Mouse (Mus musculus) limb, embryonic 15.5 days (tissue): Measurements from ENCODE around the gene Gm45837. TPM values are rescaled to one million over a fixed set of nuclear protein-coding genes. Genes with fewer than 3 reads are reported as not detected.
"Not testable (repeated sequence)": the region's sequence is repeated elsewhere in the genome, so short reads cannot be mapped to it uniquely, and the experiment has no call there.

Experiments used
- ATAC-seq: fragments of 200-750 bp; cut with Nextera tagmentation; 2 replicates; pipeline ENCODE4 v1.8.0; 2017; ENCODE audit warnings: low read depth, moderate TSS enrichment; ENCODE audit not compliant: insufficient number of reproducible peaks, low FRiP score, low TSS enrichment
- H3K27ac ChIP-seq: fragments of 300-500 bp; sonication (generic); 2 replicates; pipeline ENCODE4 v1.5.1; 2015; ENCODE audit warnings: moderate library complexity, mild to moderate bottlenecking, inconsistent platforms
- H3K27me3 ChIP-seq: fragments of 300-500 bp; sonication (generic); 2 replicates; pipeline ENCODE4 v1.6.1; 2015; ENCODE audit warnings: inconsistent platforms
- H3K36me3 ChIP-seq: fragments of 300-500 bp; sonication (generic); 2 replicates; pipeline ENCODE4 v1.6.1; 2015; ENCODE audit warnings: inconsistent platforms
- H3K4me1 ChIP-seq: fragments of 300-500 bp; sonication (generic); 2 replicates; pipeline ENCODE4 v1.6.1; 2015; ENCODE audit warnings: inconsistent platforms
- H3K4me2 ChIP-seq: fragments of 300-500 bp; sonication (generic); 2 replicates; pipeline ENCODE4 v1.6.1; 2015; ENCODE audit warnings: mild to moderate bottlenecking, inconsistent platforms
- H3K4me3 ChIP-seq: fragments of 300-500 bp; sonication (generic); 2 replicates; pipeline ENCODE4 v1.5.1; 2015; ENCODE audit warnings: mild to moderate bottlenecking, inconsistent platforms
- H3K9ac ChIP-seq: fragments of 300-500 bp; sonication (generic); 2 replicates; pipeline ENCODE4 v1.6.1; 2015; ENCODE audit warnings: inconsistent platforms
- H3K9me3 ChIP-seq: fragments of 300-500 bp; sonication (generic); 2 replicates; pipeline ENCODE4 v1.6.1; 2016; ENCODE audit warnings: inconsistent platforms
- WGBS: fragments of 180-500 bp; shearing (Covaris S2); methylation state at CpG from one replicate; pipeline ENCODE4 v1.1.7; 2015; 5-methylcytosine and 5-hydroxymethylcytosine counted together
- microRNA counts: library from miRNA; unstranded; fragments of <30 nt; microRNA quantifications from one replicate; lab custom pipeline; 2016
- microRNA-seq: library from miRNA; unstranded; fragments of <30 nt; microRNA quantifications from one replicate; pipeline ENCODE4, GENCODE M21; 2016
- polyA plus RNA-seq: library from polyadenylated mRNA; unstranded; fragments of >200 nt; fragmentation: Nextera tagmentation; extraction: Ambion mirVana; gene quantifications from 2 replicates; pipeline ENCODE4 v1.2.1, GENCODE M21; 2015

Gene Gm45837
- polyA plus RNA-seq, 1 experiment from 2014 or later, result 3.6 TPM

- Histone ChIP-seq H3K4me1 (0 out of 2 replicates have a peak, but pooled peaks cover 3% of the 10 kb centered on the region), H3K36me3 (no peaks in the 10 kb centered on the region), H3K4me2 (no peak overlapping the region), H3K4me3 (no peak overlapping the region), H3K9ac (no peak overlapping the region), H3K27me3 (no peaks in the 10 kb centered on the region), H3K27ac (no peak overlapping the region), H3K9me3 (no peaks in the 10 kb centered on the region)
- no peak for ATAC-seq
- 1% methylated on average over 11 of the region's 11 CpGs for WGBS
Measured at GRCm38 (mm10) chr7:101541132-101541531, 130.4 kb downstream of the Gm45837 start.

- H3K4me1 ChIP-seq, result 0 out of 2 replicates have a peak, but pooled peaks cover 3% of the 10 kb centered on the region
- no peaks in the 10 kb centered on the region for H3K9me3 ChIP-seq
- no peak overlapping the region for H3K27ac ChIP-seq
- H3K36me3 ChIP-seq, result no peaks in the 10 kb centered on the region
- H3K9ac ChIP-seq, result no peak overlapping the region
- ATAC-seq, result no peak
- H3K4me3 ChIP-seq, result no peak overlapping the region
- no peak overlapping the region for H3K4me2 ChIP-seq
- WGBS, result 72% methylated on average over 10 of the region's 10 CpGs
- H3K27me3 ChIP-seq, result no peaks in the 10 kb centered on the region
Measured at GRCm38 (mm10) chr7:101541734-101542133, 131.0 kb downstream of the Gm45837 start.

- H3K4me1 ChIP-seq, result no peaks in the 10 kb centered on the region
- no peak for ATAC-seq
- no peak overlapping the region for H3K9ac ChIP-seq
- no peaks in the 10 kb centered on the region for H3K9me3 ChIP-seq
- no peaks in the 10 kb centered on the region for H3K36me3 ChIP-seq
- no peaks in the 10 kb centered on the region for H3K27me3 ChIP-seq
- no peak overlapping the region for H3K4me2 ChIP-seq
- 76% methylated on average over 3 of the region's 3 CpGs for WGBS
- no peak overlapping the region for H3K4me3 ChIP-seq
- H3K27ac ChIP-seq, result no peak overlapping the region
Measured at GRCm38 (mm10) chr7:101547651-101548050, 137.0 kb downstream of the Gm45837 start.

GRCm38 (mm10) chr7:101549266-101549665, 138.6 kb downstream of the Gm45837 start:
- H3K36me3 ChIP-seq, result no peaks in the 10 kb centered on the region
- WGBS, result 87% methylated on average over 3 of the region's 3 CpGs
- no peaks in the 10 kb centered on the region for H3K9me3 ChIP-seq
- H3K27me3 ChIP-seq, result no peaks in the 10 kb centered on the region
- no peak for ATAC-seq
- H3K4me2 ChIP-seq, result no peak overlapping the region
- no peaks in the 10 kb centered on the region for H3K4me1 ChIP-seq
- H3K9ac ChIP-seq, result no peak overlapping the region
- H3K4me3 ChIP-seq, result no peak overlapping the region
- no peak overlapping the region for H3K27ac ChIP-seq

GRCm38 (mm10) chr7:101550686-101551485, 140.2 kb downstream of the Gm45837 start:
- H3K27me3 ChIP-seq, result no peaks in the 10 kb centered on the region
- H3K9ac ChIP-seq, result no peak overlapping the region
- no peaks in the 10 kb centered on the region for H3K4me1 ChIP-seq
- no peaks in the 10 kb centered on the region for H3K36me3 ChIP-seq
- no peak for ATAC-seq
- H3K4me2 ChIP-seq, result no peak overlapping the region
- H3K4me3 ChIP-seq, result no peak overlapping the region
- H3K9me3 ChIP-seq, result no peaks in the 10 kb centered on the region
- no peak overlapping the region for H3K27ac ChIP-seq
- WGBS, result 55% methylated on average over 7 of the region's 7 CpGs

GRCm38 (mm10) chr7:101551530-101551929, 140.8 kb downstream of the Gm45837 start:
- WGBS, result 95% methylated on average over 1 of the region's 1 CpGs
- H3K27me3 ChIP-seq, result no peaks in the 10 kb centered on the region
- no peaks in the 10 kb centered on the region for H3K36me3 ChIP-seq

GRCm38 (mm10) chr7:101555473-101555872, 144.8 kb downstream of the Gm45837 start:
- H3K27me3 ChIP-seq, H3K27ac ChIP-seq, ATAC-seq, H3K4me2 ChIP-seq, H3K4me3 ChIP-seq, H3K9ac ChIP-seq, H3K36me3 ChIP-seq, H3K9me3 ChIP-seq, H3K4me1 ChIP-seq: not testable (repeated sequence)
- 88% methylated on average over 3 of the region's 3 CpGs for WGBS

More at GRCm38 (mm10) chr7:101551530-101551929, 140.8 kb downstream of the Gm45837 start:
- Histone ChIP-seq H3K9me3 (no peaks in the 10 kb centered on the region), H3K4me1 (no peaks in the 10 kb centered on the region), H3K27ac (no peak overlapping the region), H3K4me2 (no peak overlapping the region), H3K4me3 (no peak overlapping the region), H3K9ac (no peak overlapping the region)
- ATAC-seq, result no peak

GRCm38 (mm10) chr7:101557391-101557790, 146.7 kb downstream of the Gm45837 start:
- Histone ChIP-seq H3K4me3 (no peak overlapping the region), H3K4me2 (no peak overlapping the region)

GRCm38 (mm10) chr7:101559393-101559792, 148.7 kb downstream of the Gm45837 start:
- not testable (repeated sequence) for H3K4me2 ChIP-seq, H3K27ac ChIP-seq, H3K9me3 ChIP-seq, H3K9ac ChIP-seq, H3K27me3 ChIP-seq, H3K4me1 ChIP-seq, H3K36me3 ChIP-seq, ATAC-seq, H3K4me3 ChIP-seq
- 59% methylated on average over 5 of the region's 5 CpGs for WGBS

More at GRCm38 (mm10) chr7:101557391-101557790, 146.7 kb downstream of the Gm45837 start:
- no peaks in the 10 kb centered on the region for H3K27me3 ChIP-seq
- 60% methylated on average over 1 of the region's 1 CpGs for WGBS
- no peaks in the 10 kb centered on the region for H3K36me3 ChIP-seq
- no peaks in the 10 kb centered on the region for H3K9me3 ChIP-seq
- ATAC-seq, result no peak
- no peaks in the 10 kb centered on the region for H3K4me1 ChIP-seq
- no peak overlapping the region for H3K9ac ChIP-seq
- no peak overlapping the region for H3K27ac ChIP-seq

MicroRNA genes within 50 kb of the gene (microRNA counts, 519-probe panel; counts per million panel counts)
- 756 counts per million, percentile 3 among the panel's probes with 10 or more counts for microRNA mmu-miR-139-3p (lab: Ali Mortazavi, UCI)
- 1,928 counts per million, percentile 33 among the panel's probes with 10 or more counts for microRNA mmu-miR-139-5p (lab: Ali Mortazavi, UCI)

Small RNA genes lying within 50 kb of the gene (microRNA-seq; reads per million reads assigned to microRNA genes)
- gene Mir139, result 1,726 reads per million, percentile 80 among the genes with 10 or more reads in this experiment

Other genes starting within 250 kb of the Gm45837 start
- 17.1 and 19.4 TPM in 2 replicates for gene Atg16l2, start 108.6 kb upstream of the Gm45837 start, polyA plus RNA-seq
- 27.7 and 30.0 TPM in 2 replicates for gene Stard10, start 93.8 kb upstream of the Gm45837 start, polyA plus RNA-seq
- gene Arap1, start 62.8 kb upstream of the Gm45837 start, polyA plus RNA-seq, result 85.0 and 85.6 TPM in 2 replicates
- 13.6 and 14.5 TPM in 2 replicates for gene Pde2a, start 10.8 kb downstream of the Gm45837 start, polyA plus RNA-seq
- not detected in 2 replicates for gene Art2b, start 174.7 kb downstream of the Gm45837 start, polyA plus RNA-seq